Mouse (Mus musculus) embryo, embryonic 11.5 days (tissue): Measurements from ENCODE around the gene Mex3d.
A peak's percentile ranks its signal among the peaks of the same experiment; 100 is the strongest.
"Not testable (repeated sequence)": the region's sequence is repeated elsewhere in the genome, so short reads cannot be mapped to it uniquely, and the experiment has no call there.

Experiments
- DNase-seq: peaks from one replicate; pipeline ENCODE4 v3.0.0-alpha.2; 2012; ENCODE audit warnings: low read depth, low spot score

Mex3d gene

GRCm38 (mm10) chr10:80356737-80357136 is 30.7 kb downstream of the Mex3d start:
- DNase-seq, result no peak

- DNase-seq, result no peak
These were observed 31.3 kb downstream of the Mex3d start, which contains the start of gene Plk5 for GRCm38 (mm10) chr10:80356001-80356682. Gene Plk5 (plus strand): TSS chr10:80356459.

- DNase-seq, result no peak
These were observed 32.0 kb downstream of the Mex3d start for GRCm38 (mm10) chr10:80355431-80355830.

- no peak for DNase-seq
These were observed 34.7 kb downstream of the Mex3d start for GRCm38 (mm10) chr10:80352727-80353126.

- DNase-seq, result no peak
These were observed 35.6 kb downstream of the Mex3d start for GRCm38 (mm10) chr10:80351896-80352295.

GRCm38 (mm10) chr10:80350292-80350691 is 37.2 kb downstream of the Mex3d start:
- DNase-seq, result peak; percentile 75

GRCm38 (mm10) chr10:80348981-80349380 is 38.5 kb downstream of the Mex3d start:
- no peak for DNase-seq

GRCm38 (mm10) chr10:80348244-80348781 is 39.1 kb downstream of the Mex3d start, which contains the start of gene Adamtsl5:
Gene Adamtsl5 (minus strand): TSS chr10:80348412.
- no peak for DNase-seq

GRCm38 (mm10) chr10:80347514-80347967 is 39.9 kb downstream of the Mex3d start:
- no peak for DNase-seq

GRCm38 (mm10) chr10:80345929-80346328 is 41.5 kb downstream of the Mex3d start:
- not testable (repeated sequence) for DNase-seq

- DNase-seq, result no peak
These were observed 42.3 kb downstream of the Mex3d start for GRCm38 (mm10) chr10:80345122-80345521.

- DNase-seq, result no peak
These were observed 43.3 kb downstream of the Mex3d start for GRCm38 (mm10) chr10:80344131-80344661.

GRCm38 (mm10) chr10:80343425-80343895 is 44.0 kb downstream of the Mex3d start:
- no peak for DNase-seq

- no peak for DNase-seq
These were observed 44.6 kb downstream of the Mex3d start for GRCm38 (mm10) chr10:80342749-80343424.

GRCm38 (mm10) chr10:80342305-80342748 is 45.1 kb downstream of the Mex3d start:
- no peak for DNase-seq

- DNase-seq, result no peak
These were observed 45.8 kb downstream of the Mex3d start for GRCm38 (mm10) chr10:80341491-80342304.

- no peak for DNase-seq
These were observed 46.4 kb downstream of the Mex3d start for GRCm38 (mm10) chr10:80341026-80341425.

- DNase-seq, result peak; percentile 71
These were observed 47.3 kb downstream of the Mex3d start for GRCm38 (mm10) chr10:80339941-80340750.

- no peak for DNase-seq
These were observed 51.2 kb downstream of the Mex3d start for GRCm38 (mm10) chr10:80336263-80336662.

GRCm38 (mm10) chr10:80332525-80332989 is 54.9 kb downstream of the Mex3d start:
- no peak for DNase-seq
